Mouse (Mus musculus) stomach, postnatal 0 days (tissue): ENCODE data around the gene Txnrd1.

Experiments
- CTCF ChIP-seq: IDR thresholded peaks from 2 replicates; pipeline ENCODE4 v1.5.1; 2016; ENCODE audit warnings: antibody characterized with exemption, low read depth, mild to moderate bottlenecking, moderate library complexity
- EP300 ChIP-seq: optimal IDR thresholded peaks from 2 replicates; pipeline ENCODE3; 2016; ENCODE audit warnings: antibody characterized with exemption

DNA sequence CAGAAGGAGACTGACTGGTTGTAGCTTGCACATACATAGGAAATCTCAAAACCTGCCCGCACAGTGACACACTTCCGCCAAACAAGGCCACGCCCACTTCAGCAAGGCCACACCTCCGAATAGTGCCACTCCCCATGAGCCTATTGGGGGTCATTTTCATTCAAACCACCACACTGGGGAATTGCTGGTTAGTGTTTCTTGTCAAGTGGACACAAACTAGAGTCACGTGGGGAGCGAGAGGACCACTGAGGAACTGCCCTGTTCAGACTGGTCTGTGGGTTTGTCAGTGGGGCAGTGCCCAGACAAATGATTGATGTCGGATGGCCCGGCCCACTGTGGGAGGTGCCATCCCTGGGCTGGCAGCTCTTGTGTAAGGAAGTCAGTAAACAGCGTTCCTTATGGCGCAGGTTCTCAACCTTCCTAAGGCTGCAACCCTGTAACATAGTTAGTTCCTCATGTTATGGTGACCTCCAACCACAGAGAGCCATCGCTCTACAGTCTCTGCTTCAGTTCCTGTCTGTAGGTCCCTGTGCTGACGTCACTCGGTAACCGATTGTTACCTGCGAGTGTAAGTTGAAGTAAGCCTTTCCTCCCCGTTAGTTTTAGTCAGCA, 66.2 kb downstream of the Txnrd1 start:
- TF ChIP-seq CTCF (no peak), EP300 (no peak)
